Mouse (Mus musculus) spleen, postnatal 4 days (tissue): ENCODE measurements around the gene Vav1.

Experiments used
- DNase-seq, 2 experiments: peaks; one replicate each; pipeline ENCODE4 v3.0.0; 2022; ENCODE audit warnings: low spot score in 2 of 2

Gene Vav1

GRCm38 (mm10) chr17:57278943-57279590, at the start of gene Vav1:
Gene Vav1 (plus strand): TSS chr17:57279100.
- peak; percentile 81 to 91 for DNase-seq

GRCm38 (mm10) chr17:57229851-57230727, 48.8 kb upstream of the Vav1 start:
- DNase-seq, result no peak

- DNase-seq, result no peak
Observed at GRCm38 (mm10) chr17:57230728-57231125, 48.2 kb upstream of the Vav1 start.

- DNase-seq, result no peak
Observed at GRCm38 (mm10) chr17:57231321-57231771, 47.6 kb upstream of the Vav1 start.

GRCm38 (mm10) chr17:57232200-57232599, 46.7 kb upstream of the Vav1 start:
- no peak for DNase-seq

GRCm38 (mm10) chr17:57233038-57233437, 45.9 kb upstream of the Vav1 start:
- no peak for DNase-seq

GRCm38 (mm10) chr17:57234254-57234928, 44.5 kb upstream of the Vav1 start:
- DNase-seq, result no peak

GRCm38 (mm10) chr17:57235803-57236202, 43.1 kb upstream of the Vav1 start:
- DNase-seq, result no peak

GRCm38 (mm10) chr17:57237181-57237580, 41.7 kb upstream of the Vav1 start:
- DNase-seq, result no peak

GRCm38 (mm10) chr17:57243650-57244370, 35.1 kb upstream of the Vav1 start:
- DNase-seq, result no peak

- DNase-seq, result no peak
Observed at GRCm38 (mm10) chr17:57245311-57245929, 33.5 kb upstream of the Vav1 start.

- no peak for DNase-seq
Observed at GRCm38 (mm10) chr17:57246663-57247392, 32.1 kb upstream of the Vav1 start.

GRCm38 (mm10) chr17:57247393-57248200, 31.3 kb upstream of the Vav1 start:
- DNase-seq, result peak; percentile 85 to 88

GRCm38 (mm10) chr17:57248201-57248699, 30.6 kb upstream of the Vav1 start, which contains the start of gene Gpr108:
Gene Gpr108 (minus strand): TSS chr17:57248446.
- DNase-seq, result peak; percentile 84 to 88

- no peak for DNase-seq
Observed at GRCm38 (mm10) chr17:57248771-57249170, 30.1 kb upstream of the Vav1 start.

- DNase-seq, result peak; percentile 96 to 98
Observed at GRCm38 (mm10) chr17:57249186-57250181, 29.4 kb upstream of the Vav1 start, which contains the start of gene Trip10. Gene Trip10 (plus strand): TSS chr17:57249455.

GRCm38 (mm10) chr17:57250461-57251160, 28.3 kb upstream of the Vav1 start:
- no peak for DNase-seq
